Mouse (Mus musculus): ENCODE results near the gene B4galnt3. TPM values are rescaled to one million over a fixed set of nuclear protein-coding genes. Genes with fewer than 3 reads are reported as not detected.

B4galnt3 gene
- polyA plus RNA-seq, 1 experiment: 0.10 TPM

GRCm38 (mm10) chr6:120319129-120319528 lies 24.8 kb upstream of the B4galnt3 start:
- Histone ChIP-seq H3K79me2 (ENCODE audit: control insufficient read depth, insufficient read depth) (no peaks in the 10 kb centered on the region), H3K27me3 (ENCODE audit: control insufficient read depth, insufficient read depth, insufficient read length) (peaks cover 5% of the 10 kb centered on the region), H3ac (ENCODE audit: control insufficient read depth, insufficient read length) (no peak overlapping the region), H3K4me2 (ENCODE audit: low read depth) (no peak overlapping the region), H3K4me3 (no peak overlapping the region), H3K36me3 (ENCODE audit: control insufficient read depth, insufficient read depth) (no peaks in the 10 kb centered on the region)
- TF ChIP-seq CEBPB (IDR thresholded peaks at IDR 0.05; ENCODE audit: insufficient read depth, poor library complexity, severe bottlenecking): no peak
- no peak for TF ChIP-seq MAX (IDR thresholded peaks at IDR 0.05; ENCODE audit: low read depth)
- no peak for TF ChIP-seq TCF3 (IDR thresholded peaks at IDR 0.05; ENCODE audit: insufficient read length, low read depth)
- TF ChIP-seq E2F4 (IDR thresholded peaks at IDR 0.05; ENCODE audit: insufficient read depth): no peak
- TF ChIP-seq SRF (IDR thresholded peaks at IDR 0.05; ENCODE audit: control insufficient read depth, insufficient read length, low read depth): no peak
- TF ChIP-seq MYOG (IDR thresholded peaks at IDR 0.05; ENCODE audit: control insufficient read depth in 1 of 3, insufficient read depth in 1 of 3, insufficient read length in 2 of 3, low read depth in 2 of 3): no peak
- no peak for TF ChIP-seq REST (IDR thresholded peaks at IDR 0.05; ENCODE audit: insufficient read depth, insufficient read length)
- no peak for TF ChIP-seq POLR2AphosphoS2 (IDR thresholded peaks at IDR 0.05; ENCODE audit: insufficient read length, low read depth)
- TF ChIP-seq TCF12 (IDR thresholded peaks at IDR 0.05; ENCODE audit: insufficient read depth, poor library complexity, severe bottlenecking): no peak
- no peak for TF ChIP-seq POLR2A (IDR thresholded peaks at IDR 0.05; ENCODE audit: insufficient read length, low read depth)
- TF ChIP-seq MYOD1 (IDR thresholded peaks at IDR 0.05; ENCODE audit: control insufficient read depth in 1 of 3, insufficient read length in 2 of 3, low read depth in 2 of 3): no peak
- TF ChIP-seq USF1 (IDR thresholded peaks at IDR 0.05; ENCODE audit: low read depth): no peak

- Histone ChIP-seq H3K4me3 (no peak overlapping the region), H3K4me2 (ENCODE audit: low read depth) (no peak overlapping the region), H3K36me3 (ENCODE audit: control insufficient read depth, insufficient read depth) (no peaks in the 10 kb centered on the region), H3K79me2 (ENCODE audit: control insufficient read depth, insufficient read depth) (no peaks in the 10 kb centered on the region), H3ac (ENCODE audit: control insufficient read depth, insufficient read length) (no peak overlapping the region), H3K27me3 (ENCODE audit: control insufficient read depth, insufficient read depth, insufficient read length) (peaks cover 5% of the 10 kb centered on the region)
- TF ChIP-seq POLR2A (IDR thresholded peaks at IDR 0.05; ENCODE audit: insufficient read length, low read depth) (no peak), MYOG (IDR thresholded peaks at IDR 0.05; ENCODE audit: control insufficient read depth in 1 of 3, insufficient read depth in 1 of 3, insufficient read length in 2 of 3, low read depth in 2 of 3) (no peak), POLR2AphosphoS2 (IDR thresholded peaks at IDR 0.05; ENCODE audit: insufficient read length, low read depth) (no peak), CEBPB (IDR thresholded peaks at IDR 0.05; ENCODE audit: insufficient read depth, poor library complexity, severe bottlenecking) (no peak), TCF12 (IDR thresholded peaks at IDR 0.05; ENCODE audit: insufficient read depth, poor library complexity, severe bottlenecking) (no peak)
Measured at GRCm38 (mm10) chr6:120318303-120318940, 24.1 kb upstream of the B4galnt3 start.

- H3ac ChIP-seq (ENCODE audit: control insufficient read depth, insufficient read length): no peak overlapping the region
- no peak for TF ChIP-seq USF1 (IDR thresholded peaks at IDR 0.05; ENCODE audit: low read depth)
- TF ChIP-seq CEBPB (IDR thresholded peaks at IDR 0.05; ENCODE audit: insufficient read depth, poor library complexity, severe bottlenecking): no peak
- TF ChIP-seq TCF12 (IDR thresholded peaks at IDR 0.05; ENCODE audit: insufficient read depth, poor library complexity, severe bottlenecking): no peak
- no peak for TF ChIP-seq REST (IDR thresholded peaks at IDR 0.05; ENCODE audit: insufficient read depth, insufficient read length)
- TF ChIP-seq POLR2AphosphoS2 (IDR thresholded peaks at IDR 0.05; ENCODE audit: insufficient read length, low read depth): no peak
- TF ChIP-seq MYOG (IDR thresholded peaks at IDR 0.05; ENCODE audit: control insufficient read depth in 1 of 3, insufficient read depth in 1 of 3, insufficient read length in 2 of 3, low read depth in 2 of 3): no peak
- no peak for TF ChIP-seq POLR2A (IDR thresholded peaks at IDR 0.05; ENCODE audit: insufficient read length, low read depth)
- no peak for TF ChIP-seq TCF3 (IDR thresholded peaks at IDR 0.05; ENCODE audit: insufficient read length, low read depth)
- no peak for TF ChIP-seq SRF (IDR thresholded peaks at IDR 0.05; ENCODE audit: control insufficient read depth, insufficient read length, low read depth)
- H3K4me3 ChIP-seq: no peak overlapping the region
- peaks cover 10% of the 10 kb centered on the region for H3K27me3 ChIP-seq (ENCODE audit: control insufficient read depth, insufficient read depth, insufficient read length)
- H3K4me2 ChIP-seq (ENCODE audit: low read depth): no peak overlapping the region
- H3K79me2 ChIP-seq (ENCODE audit: control insufficient read depth, insufficient read depth): no peaks in the 10 kb centered on the region
- H3K36me3 ChIP-seq (ENCODE audit: control insufficient read depth, insufficient read depth): no peaks in the 10 kb centered on the region
Measured at GRCm38 (mm10) chr6:120312443-120312842, 18.1 kb upstream of the B4galnt3 start.

GRCm38 (mm10) chr6:120309787-120310186 lies 15.4 kb upstream of the B4galnt3 start:
- H3K4me3 ChIP-seq: no peak overlapping the region
- H3K4me2 ChIP-seq (ENCODE audit: low read depth): no peak overlapping the region
- H3ac ChIP-seq (ENCODE audit: control insufficient read depth, insufficient read length): no peak overlapping the region
- H3K79me2 ChIP-seq (ENCODE audit: control insufficient read depth, insufficient read depth): no peaks in the 10 kb centered on the region
- no peak for TF ChIP-seq POLR2AphosphoS2 (IDR thresholded peaks at IDR 0.05; ENCODE audit: insufficient read length, low read depth)
- TF ChIP-seq MYOG (IDR thresholded peaks at IDR 0.05; ENCODE audit: control insufficient read depth in 1 of 3, insufficient read depth in 1 of 3, insufficient read length in 2 of 3, low read depth in 2 of 3): no peak
- TF ChIP-seq TCF12 (IDR thresholded peaks at IDR 0.05; ENCODE audit: insufficient read depth, poor library complexity, severe bottlenecking): no peak
- no peak for TF ChIP-seq POLR2A (IDR thresholded peaks at IDR 0.05; ENCODE audit: insufficient read length, low read depth)
- no peak for TF ChIP-seq MAX (IDR thresholded peaks at IDR 0.05; ENCODE audit: low read depth)
- TF ChIP-seq E2F4 (IDR thresholded peaks at IDR 0.05; ENCODE audit: insufficient read depth): no peak
- no peak for TF ChIP-seq USF1 (IDR thresholded peaks at IDR 0.05; ENCODE audit: low read depth)
- TF ChIP-seq REST (IDR thresholded peaks at IDR 0.05; ENCODE audit: insufficient read depth, insufficient read length): no peak
- TF ChIP-seq TCF3 (IDR thresholded peaks at IDR 0.05; ENCODE audit: insufficient read length, low read depth): no peak
- no peak for TF ChIP-seq SRF (IDR thresholded peaks at IDR 0.05; ENCODE audit: control insufficient read depth, insufficient read length, low read depth)
- no peak for TF ChIP-seq CEBPB (IDR thresholded peaks at IDR 0.05; ENCODE audit: insufficient read depth, poor library complexity, severe bottlenecking)
- no peak for TF ChIP-seq MYOD1 (IDR thresholded peaks at IDR 0.05; ENCODE audit: control insufficient read depth in 1 of 3, insufficient read length in 2 of 3, low read depth in 2 of 3)
- H3K36me3 ChIP-seq (ENCODE audit: control insufficient read depth, insufficient read depth): no peaks in the 10 kb centered on the region
- peaks cover 5% of the 10 kb centered on the region for H3K27me3 ChIP-seq (ENCODE audit: control insufficient read depth, insufficient read depth, insufficient read length)
